Mouse (Mus musculus) urinary bladder, adult 2 months (tissue): ENCODE measurements around the gene Borcs8. TPM values are rescaled to one million over a fixed set of nuclear protein-coding genes. Genes with fewer than 3 reads are reported as not detected.

Source experiments
- DNase-seq: peaks from one replicate; pipeline ENCODE4 v3.0.0; 2022; ENCODE audit warnings: low spot score
- polyA plus RNA-seq: library from polyadenylated mRNA; depleted of rRNA; stranded (reverse); fragments of >200 nt; gene quantifications from 2 replicates; pipeline ENCODE4 v1.2.3, GENCODE M21; 2012; rRNA removed

The Borcs8 gene
- polyA plus RNA-seq, 1 experiment: 74.1 TPM

GRCm38 (mm10) chr8:70179082-70179481 is 39.8 kb downstream of the Borcs8 start:
- no peak for DNase-seq

DNA sequence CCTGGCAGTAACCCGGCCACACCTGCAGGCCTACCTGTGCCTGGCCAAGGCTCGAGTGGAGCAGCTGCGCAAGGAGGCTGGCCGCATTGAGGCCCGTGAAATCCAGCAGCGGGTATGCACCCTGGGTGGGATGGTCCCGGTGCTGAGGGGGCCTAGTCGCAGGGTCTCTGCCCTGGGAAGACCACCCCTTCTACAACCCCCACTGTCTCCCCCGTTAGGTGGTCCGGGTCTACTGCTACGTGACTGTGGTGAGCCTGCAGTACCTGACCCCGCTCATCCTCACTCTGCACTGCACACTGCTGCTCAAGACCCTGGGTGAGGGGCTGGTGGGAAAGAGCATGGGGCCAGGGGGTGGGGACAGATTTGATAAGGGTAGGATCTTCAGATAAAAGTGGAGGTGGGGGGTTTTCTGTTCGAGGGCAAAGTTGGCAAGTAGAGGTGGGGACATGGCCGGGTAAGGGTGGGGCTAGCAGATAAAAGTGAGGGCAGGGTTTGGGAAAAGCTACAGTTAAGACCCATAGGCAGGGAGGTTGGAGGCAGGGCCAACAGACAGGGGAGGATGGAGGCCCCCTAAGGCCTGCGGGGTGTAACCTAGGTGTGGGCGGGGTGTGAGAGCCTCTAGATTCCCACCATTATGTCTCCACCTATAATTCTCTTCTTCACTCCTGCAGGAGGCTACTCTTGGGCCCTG is 42.1 kb downstream of the Borcs8 start:
- no peak for DNase-seq

GRCm38 (mm10) chr8:70181903-70182252 is 42.6 kb downstream of the Borcs8 start:
- no peak for DNase-seq

- DNase-seq: no peak
These were observed 43.9 kb downstream of the Borcs8 start for GRCm38 (mm10) chr8:70183194-70183593.

- no peak for DNase-seq
These were observed 49.4 kb downstream of the Borcs8 start for GRCm38 (mm10) chr8:70188707-70189106.

DNA sequence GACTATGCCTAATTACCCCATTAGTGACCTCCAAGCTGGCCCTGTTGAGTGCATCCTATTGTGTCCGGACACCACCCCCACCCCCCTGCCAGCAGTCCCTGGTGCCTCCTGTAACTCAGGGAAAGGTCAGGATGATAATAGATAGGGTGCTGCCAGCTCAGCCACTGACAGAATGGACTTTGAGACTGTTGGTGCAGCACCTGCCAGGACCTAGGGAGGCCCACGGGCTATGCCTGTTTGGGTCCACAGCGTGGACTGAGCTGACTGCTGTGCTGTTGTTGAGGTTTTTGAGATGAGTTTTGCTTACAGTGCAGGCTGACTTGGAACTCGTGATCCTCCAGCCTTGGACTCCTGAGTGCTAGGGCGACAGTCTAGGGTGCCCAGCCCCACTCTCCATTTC is 53.9 kb downstream of the Borcs8 start:
- DNase-seq: no peak

GRCm38 (mm10) chr8:70194191-70194590 is 54.9 kb downstream of the Borcs8 start:
- no peak for DNase-seq

- no peak for DNase-seq
These were observed 56.5 kb downstream of the Borcs8 start for GRCm38 (mm10) chr8:70195762-70196161.

Other genes with a start within 250 kb of the Borcs8 start
- 0.66 and 0.67 TPM in 2 replicates for gene Tssk6, start 237.3 kb upstream of the Borcs8 start, polyA plus RNA-seq
- gene Ndufa13, start 236.9 kb upstream of the Borcs8 start, polyA plus RNA-seq: 136 and 140 TPM in 2 replicates
- gene Yjefn3, start 236.8 kb upstream of the Borcs8 start, polyA plus RNA-seq: 1.2 and 1.8 TPM in 2 replicates
- gene Gatad2a, start 143.1 kb upstream of the Borcs8 start, polyA plus RNA-seq: 28.8 and 38.7 TPM in 2 replicates
- gene Mau2, start 96.8 kb upstream of the Borcs8 start, polyA plus RNA-seq: 49.6 and 57.8 TPM in 2 replicates
- gene Sugp1, start 96.7 kb upstream of the Borcs8 start, polyA plus RNA-seq: 15.4 and 20.6 TPM in 2 replicates
- 1.8 and 2.5 TPM in 2 replicates for gene Tm6sf2, start 66.6 kb upstream of the Borcs8 start, polyA plus RNA-seq
- 0.21 TPM in 2 replicates for gene Hapln4, start 56.0 kb upstream of the Borcs8 start, polyA plus RNA-seq
- 0.12 and 0.18 TPM in 2 replicates for gene Ncan, start 18.6 kb upstream of the Borcs8 start, polyA plus RNA-seq
- gene Nr2c2ap, start 8.2 kb upstream of the Borcs8 start, polyA plus RNA-seq: 18.0 and 25.1 TPM in 2 replicates
- 14.8 and 17.3 TPM in 2 replicates for gene Rfxank, start 345 bp upstream of the Borcs8 start, polyA plus RNA-seq
- gene Mef2b, start 212 bp downstream of the Borcs8 start, polyA plus RNA-seq: 0.29 and 0.35 TPM in 2 replicates
- gene Tmem161a, start 32.9 kb downstream of the Borcs8 start, polyA plus RNA-seq: 55.4 and 80.0 TPM in 2 replicates
- gene Slc25a42, start 72.8 kb downstream of the Borcs8 start, polyA plus RNA-seq: 15.5 and 17.9 TPM in 2 replicates
- gene Sugp2, start 94.7 kb downstream of the Borcs8 start, polyA plus RNA-seq: 45.4 and 56.1 TPM in 2 replicates
- gene Armc6, start 95.0 kb downstream of the Borcs8 start, polyA plus RNA-seq: 13.9 and 17.4 TPM in 2 replicates
- gene Homer3, start 143.3 kb downstream of the Borcs8 start, polyA plus RNA-seq: 34.4 and 37.9 TPM in 2 replicates
- gene Ddx49, start 163.0 kb downstream of the Borcs8 start, polyA plus RNA-seq: 35.1 and 35.2 TPM in 2 replicates
- 211 and 264 TPM in 2 replicates for gene Cope, start 163.0 kb downstream of the Borcs8 start, polyA plus RNA-seq
- gene Cers1, start 176.3 kb downstream of the Borcs8 start, polyA plus RNA-seq: 1.3 and 2.1 TPM in 2 replicates
- gene Gdf1, start 190.3 kb downstream of the Borcs8 start, polyA plus RNA-seq: 0.74 and 1.3 TPM in 2 replicates
- gene Upf1, start 213.8 kb downstream of the Borcs8 start, polyA plus RNA-seq: 16.4 and 30.5 TPM in 2 replicates
- gene Comp, start 234.1 kb downstream of the Borcs8 start, polyA plus RNA-seq: 0.22 and 0.23 TPM in 2 replicates